Mouse (Mus musculus) liver, postnatal 0 days (tissue): ENCODE results near the gene Cd300ld5. TPM values are rescaled to one million over a fixed set of nuclear protein-coding genes. Genes with fewer than 3 reads are reported as not detected.
"Not testable (repeated sequence)": the region's sequence is repeated elsewhere in the genome, so short reads cannot be mapped to it uniquely, and the experiment has no call there.

Experiments used
- ATAC-seq: fragments of 200-750 bp; cut with Nextera tagmentation; 2 replicates; pipeline ENCODE4 v1.8.0; 2017; ENCODE audit warnings: mild to moderate bottlenecking, moderate library complexity
- DNase-seq: peaks from one replicate; pipeline ENCODE4 v3.0.0-alpha.2; 2016
- H3K27ac ChIP-seq: fragments of 300-500 bp; sonication (generic); 2 replicates; pipeline ENCODE4 v1.5.1; 2014; ENCODE audit warnings: antibody characterized with exemption, moderate library complexity, mild to moderate bottlenecking, low read depth
- H3K27me3 ChIP-seq: fragments of 300-500 bp; sonication (generic); 2 replicates; pipeline ENCODE4 v1.6.1; 2014; ENCODE audit warnings: low read length, control low read depth, mixed read lengths; ENCODE audit not compliant: insufficient read depth
- H3K36me3 ChIP-seq: fragments of 300-500 bp; sonication (generic); replicated peaks from 2 replicates; pipeline ENCODE4 v1.6.1; 2014; ENCODE audit warnings: mild to moderate bottlenecking, control low read depth, low read length, moderate library complexity, mixed read lengths; ENCODE audit not compliant: insufficient read depth
- H3K4me1 ChIP-seq: fragments of 300-500 bp; sonication (generic); 2 replicates; pipeline ENCODE4 v1.6.1; 2014; ENCODE audit warnings: antibody characterized with exemption, mild to moderate bottlenecking, control low read depth; ENCODE audit not compliant: insufficient read depth
- H3K4me2 ChIP-seq: fragments of 300-500 bp; sonication (generic); 2 replicates; pipeline ENCODE4 v1.6.1; 2014; ENCODE audit warnings: low read depth, mild to moderate bottlenecking, low read length, moderate library complexity, mixed read lengths
- H3K4me3 ChIP-seq: fragments of 300-500 bp; sonication (generic); 2 replicates; pipeline ENCODE4 v1.5.1; 2014; ENCODE audit warnings: low read depth, low read length
- H3K9ac ChIP-seq: fragments of 300-500 bp; sonication (generic); replicated peaks from 2 replicates; pipeline ENCODE4 v1.6.1; 2014; ENCODE audit warnings: mild to moderate bottlenecking, moderate library complexity
- H3K9me3 ChIP-seq: fragments of 300-500 bp; sonication (generic); 2 replicates; pipeline ENCODE4 v1.6.1; 2016; ENCODE audit warnings: mild to moderate bottlenecking, control low read depth, low read length, mixed read lengths
- CTCF ChIP-seq: sonication (generic); IDR thresholded peaks from 2 replicates; pipeline ENCODE4 v1.5.1; 2016; ENCODE audit warnings: antibody characterized with exemption, low read depth
- EP300 ChIP-seq: IDR thresholded peaks from 2 replicates; pipeline ENCODE4 v1.6.1; 2016; ENCODE audit warnings: antibody characterized with exemption, low read depth, mild to moderate bottlenecking
- WGBS: fragments of 180-500 bp; shearing (Covaris S2); extraction: QIAGEN DNeasy Blood & Tissue Kit; methylation state at CpG from one replicate; pipeline ENCODE4 v1.1.7; 2014; ENCODE audit not compliant: insufficient replicate concordance; 5-methylcytosine and 5-hydroxymethylcytosine counted together
- polyA plus RNA-seq: library from polyadenylated mRNA; unstranded; fragments of >200 nt; fragmentation: Nextera tagmentation; extraction: Ambion mirVana; gene quantifications from 2 replicates; pipeline ENCODE4 v1.2.1, GENCODE M21; 2015

Cd300ld5 gene
- polyA plus RNA-seq, 1 experiment from 2014 or later: not detected

- Histone ChIP-seq H3K36me3 (no peaks in the 10 kb centered on the region), H3K4me2 (no peak overlapping the region), H3K4me1 (no peaks in the 10 kb centered on the region), H3K27me3 (no peaks in the 10 kb centered on the region), H3K9ac (no peak overlapping the region), H3K27ac (no peak overlapping the region), H3K4me3 (no peak overlapping the region), H3K9me3 (no peaks in the 10 kb centered on the region)
- DNase-seq: no peak
- no peak for TF ChIP-seq CTCF
- TF ChIP-seq EP300: no peak
- ATAC-seq: no peak
Observed at GRCm38 (mm10) chr11:115054537-115054936, 17.0 kb upstream of the Cd300ld5 start.

GRCm38 (mm10) chr11:115052991-115053390, 15.4 kb upstream of the Cd300ld5 start:
- WGBS: 83% methylated on average over 1 of the region's 1 CpGs
- no peak overlapping the region for H3K9ac ChIP-seq
- H3K4me2 ChIP-seq: no peak overlapping the region
- H3K4me1 ChIP-seq: no peaks in the 10 kb centered on the region
- no peak for DNase-seq
- no peak overlapping the region for H3K4me3 ChIP-seq
- TF ChIP-seq EP300 (no peak), CTCF (no peak)
- H3K9me3 ChIP-seq: no peaks in the 10 kb centered on the region
- ATAC-seq: no peak
- no peak overlapping the region for H3K27ac ChIP-seq
- H3K36me3 ChIP-seq: no peaks in the 10 kb centered on the region
- H3K27me3 ChIP-seq: no peaks in the 10 kb centered on the region

- H3K9me3 ChIP-seq: no peaks in the 10 kb centered on the region
- DNase-seq (peak; percentile 57), ATAC-seq (no peak)
- no peak overlapping the region for H3K4me2 ChIP-seq
- no peak overlapping the region for H3K27ac ChIP-seq
- H3K4me1 ChIP-seq: no peaks in the 10 kb centered on the region
- H3K9ac ChIP-seq: no peak overlapping the region
- 2% methylated on average over 9 of the region's 9 CpGs for WGBS
- no peak overlapping the region for H3K4me3 ChIP-seq
- TF ChIP-seq EP300 (no peak), CTCF (no peak)
- H3K27me3 ChIP-seq: no peaks in the 10 kb centered on the region
- H3K36me3 ChIP-seq: no peaks in the 10 kb centered on the region
Observed at GRCm38 (mm10) chr11:115052206-115052605, 14.6 kb upstream of the Cd300ld5 start.

DNA sequence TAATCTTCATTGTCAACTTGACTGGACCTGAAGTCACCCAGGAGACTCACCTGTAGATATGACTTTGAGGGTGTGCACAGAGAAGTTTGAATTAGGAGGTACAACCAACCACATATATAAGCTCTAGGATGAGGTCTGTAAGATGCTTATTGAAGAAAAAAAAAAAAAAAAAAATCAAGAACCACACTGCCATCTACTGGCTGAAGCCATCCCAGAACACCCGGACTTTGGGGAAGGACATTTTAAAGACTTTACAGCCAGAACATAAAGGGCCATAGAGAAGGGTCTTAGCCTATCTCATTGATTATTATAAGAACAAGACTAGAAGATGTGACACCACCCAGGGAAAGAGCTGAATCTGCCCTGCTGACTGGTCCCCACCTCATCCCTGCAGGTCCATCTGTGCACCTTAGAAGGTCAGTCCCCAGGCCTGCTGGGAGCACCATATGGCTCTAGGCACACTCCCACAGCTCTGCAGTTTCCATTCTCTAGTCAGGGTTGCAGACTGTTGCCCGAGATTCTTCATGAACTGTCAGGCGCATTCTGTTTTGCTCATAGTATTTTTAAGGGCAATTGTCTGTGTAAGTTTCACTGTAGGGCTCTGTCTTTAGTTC, 11.8 kb upstream of the Cd300ld5 start:
- H3K4me3 ChIP-seq: no peak overlapping the region
- H3K27me3 ChIP-seq: no peaks in the 10 kb centered on the region
- H3K9ac ChIP-seq: no peak overlapping the region
- no peaks in the 10 kb centered on the region for H3K9me3 ChIP-seq
- DNase-seq: no peak
- no peak overlapping the region for H3K4me2 ChIP-seq
- H3K4me1 ChIP-seq: no peaks in the 10 kb centered on the region
- peak; percentile 49 for TF ChIP-seq CTCF
- no peak for TF ChIP-seq EP300
- H3K36me3 ChIP-seq: no peaks in the 10 kb centered on the region
- WGBS: 40% methylated on average over 3 of the region's 3 CpGs
- no peak for ATAC-seq
- no peak overlapping the region for H3K27ac ChIP-seq

- WGBS: 48% methylated on average over 2 of the region's 2 CpGs
- Histone ChIP-seq H3K9ac (no peak within 1 kb of the TSS), H3K27ac (no peak within 1 kb of the TSS), H3K36me3 (no peaks in the 10 kb centered on the region), H3K4me3 (no peak within 1 kb of the TSS), H3K27me3 (no peaks in the 10 kb centered on the region), H3K9me3 (no peaks in the 10 kb centered on the region), H3K4me2 (no peak within 1 kb of the TSS), H3K4me1 (no peaks in the 10 kb centered on the region)
- no peak for TF ChIP-seq CTCF
- TF ChIP-seq EP300: no peak
- no peak for DNase-seq
- ATAC-seq: no peak
Observed at GRCm38 (mm10) chr11:115048259-115048658, 10.7 kb upstream of the Cd300ld5 start, which contains the start of gene Cd300ld3. Gene Cd300ld3, minus strand, starts transcription at chr11:115048409.

DNA sequence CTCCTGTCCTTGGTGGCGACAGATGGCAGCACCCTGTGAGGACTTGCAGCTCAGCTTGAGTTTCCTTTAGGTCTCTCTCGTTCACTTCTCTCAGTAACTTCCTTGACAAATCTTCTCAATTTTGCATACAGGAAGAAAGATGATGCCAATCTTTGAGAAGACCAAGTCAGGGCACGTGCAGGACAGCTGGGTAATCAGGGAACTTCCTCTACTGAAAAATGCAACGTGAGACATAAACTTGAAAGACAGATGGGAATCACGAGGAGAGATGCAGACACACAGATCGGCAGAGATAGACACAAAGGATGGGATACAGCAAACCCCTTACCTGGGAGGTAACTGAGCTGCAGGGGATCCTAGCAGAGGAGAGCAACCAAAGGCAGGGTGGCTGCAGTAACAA, 10.7 kb downstream of the Cd300ld5 start, which contains the start of gene Cd300ld4:
TSS of gene Cd300ld4 (minus strand) at position 101 of the 400 bp plus-strand sequence.
- ATAC-seq: not testable (repeated sequence)
- no CpG with 5 or more reads among the region's 6 CpGs for WGBS

GRCm38 (mm10) chr11:115016093-115016492, 21.5 kb downstream of the Cd300ld5 start, which contains the start of gene Cd300ld2:
Gene Cd300ld2, minus strand, starts transcription at chr11:115016193.
- DNase-seq, H3K27ac ChIP-seq, H3K4me2 ChIP-seq, H3K36me3 ChIP-seq, H3K9me3 ChIP-seq, H3K4me3 ChIP-seq, H3K9ac ChIP-seq, H3K27me3 ChIP-seq, ATAC-seq, H3K4me1 ChIP-seq: not testable (repeated sequence)
- WGBS: no CpG with 5 or more reads among the region's 7 CpGs

More for the DNA sequence above, 10.7 kb downstream of the Cd300ld5 start, which contains the start of gene Cd300ld4:
- H3K9me3 ChIP-seq, H3K36me3 ChIP-seq, H3K27ac ChIP-seq, H3K4me3 ChIP-seq, H3K4me2 ChIP-seq, DNase-seq, H3K9ac ChIP-seq, H3K4me1 ChIP-seq, H3K27me3 ChIP-seq: not testable (repeated sequence)
